Mouse (Mus musculus): ENCODE data around the gene Cdh1. TPM values are rescaled to one million over a fixed set of nuclear protein-coding genes. Genes with fewer than 3 reads are reported as not detected.

The Cdh1 gene
- total and polyA plus RNA-seq, 3 experiments = not detected

GRCm38 (mm10) chr8:106563691-106564182 lies 39.4 kb upstream of the Cdh1 start:
- Histone ChIP-seq H3K36me3 (ENCODE audit: control insufficient read depth in 1 of 2, insufficient read depth in 2 of 2, low read length in 2 of 2) (no peaks in the 10 kb centered on the region), H3K9ac (ENCODE audit: control insufficient read depth, low read depth, low read length, poor library complexity, severe bottlenecking) (no peak overlapping the region), H3K9me3 (replicated peaks; ENCODE audit: insufficient read depth, low read length) (no peaks in the 10 kb centered on the region), H3K79me2 (ENCODE audit: control insufficient read depth, insufficient read depth, low read length, poor library complexity) (no peaks in the 10 kb centered on the region), H3K27me3 (ENCODE audit: control insufficient read depth in 1 of 2, insufficient read depth in 2 of 2, low read length in 2 of 2) (no peaks in the 10 kb centered on the region), H3K4me3 (ENCODE audit: control insufficient read depth in 1 of 2, insufficient read depth in 1 of 2, low read depth in 2 of 2, low read length in 2 of 2) (no peak overlapping the region), H3K27ac (ENCODE audit: control insufficient read depth, low read depth, low read length) (no peak overlapping the region), H3K4me1 (ENCODE audit: control insufficient read depth in 1 of 2, insufficient read depth in 2 of 2, low read length in 2 of 2) (0 out of 4 replicates have a peak, but pooled peaks cover 0 to 4% of the 10 kb centered on the region in 2 experiments)
- DNase-seq (ENCODE audit: low read depth, low spot score) = no peak
- no peak for TF ChIP-seq CHD2 (IDR thresholded peaks at IDR 0.05; ENCODE audit: low read length)
- no peak for TF ChIP-seq JUND (IDR thresholded peaks at IDR 0.05; ENCODE audit: low read depth, low read length)
- TF ChIP-seq USF1 (IDR thresholded peaks at IDR 0.05; ENCODE audit: low read depth, low read length) = no peak
- no peak for TF ChIP-seq EP300 (IDR thresholded peaks at IDR 0.05; ENCODE audit: low read depth in 1 of 2, low read length in 2 of 2)
- no peak for TF ChIP-seq ZKSCAN1 (IDR thresholded peaks at IDR 0.05; ENCODE audit: low read depth, low read length)
- TF ChIP-seq CTCF (IDR thresholded peaks at IDR 0.05 in 2 of 3, conservative IDR thresholded peaks at IDR 0.05 in 1 of 3; ENCODE audit: control insufficient read depth in 1 of 3, insufficient read depth in 1 of 3, low read depth in 2 of 3, low read length in 3 of 3, poor library complexity in 1 of 3, severe bottlenecking in 1 of 3) = no peak
- TF ChIP-seq BHLHE40 (IDR thresholded peaks at IDR 0.05; ENCODE audit: borderline replicate concordance, low read depth, low read length) = no peak

- no peaks in the 10 kb centered on the region for H3K79me2 ChIP-seq (ENCODE audit: control insufficient read depth, insufficient read depth, low read length, poor library complexity)
- H3K4me1 ChIP-seq (ENCODE audit: control insufficient read depth in 1 of 2, insufficient read depth in 2 of 2, low read length in 2 of 2) = 0 out of 4 replicates have a peak, but pooled peaks cover 0 to 4% of the 10 kb centered on the region in 2 experiments
- no peaks in the 10 kb centered on the region; a peak in 2 of 4 replicates for H3K27me3 ChIP-seq (ENCODE audit: control insufficient read depth in 1 of 2, insufficient read depth in 2 of 2, low read length in 2 of 2)
- H3K9ac ChIP-seq (ENCODE audit: control insufficient read depth, low read depth, low read length, poor library complexity, severe bottlenecking) = no peak overlapping the region
- TF ChIP-seq ZC3H11A (IDR thresholded peaks at IDR 0.05; ENCODE audit: low read depth, low read length) (no peak), CHD1 (IDR thresholded peaks at IDR 0.05; ENCODE audit: low read depth, low read length) (no peak), MAX (IDR thresholded peaks at IDR 0.05; ENCODE audit: low read length) (no peak), NELFE (IDR thresholded peaks at IDR 0.05; ENCODE audit: low read depth, low read length) (no peak), GABPA (IDR thresholded peaks at IDR 0.05; ENCODE audit: low read depth, low read length) (no peak), KAT2A (conservative IDR thresholded peaks at IDR 0.05; ENCODE audit: low read depth, low read length) (no peak), POLR2AphosphoS2 (IDR thresholded peaks at IDR 0.05; ENCODE audit: low read length) (no peak), MAZ (IDR thresholded peaks at IDR 0.05; ENCODE audit: low read depth, low read length) (no peak), BHLHE40 (IDR thresholded peaks at IDR 0.05; ENCODE audit: borderline replicate concordance, low read depth, low read length) (no peak), CTCF (IDR thresholded peaks at IDR 0.05 in 2 of 3, conservative IDR thresholded peaks at IDR 0.05 in 1 of 3; ENCODE audit: control insufficient read depth in 1 of 3, insufficient read depth in 1 of 3, low read depth in 2 of 3, low read length in 3 of 3, poor library complexity in 1 of 3, severe bottlenecking in 1 of 3) (no peak), JUND (IDR thresholded peaks at IDR 0.05; ENCODE audit: low read depth, low read length) (no peak), MAFK (IDR thresholded peaks at IDR 0.05; ENCODE audit: borderline replicate concordance, low read depth, low read length) (no peak), RAD21 (IDR thresholded peaks at IDR 0.05; ENCODE audit: low read depth, low read length) (no peak), ZNF384 (IDR thresholded peaks at IDR 0.05; ENCODE audit: low read depth, low read length) (no peak), TCF12 (IDR thresholded peaks at IDR 0.05; ENCODE audit: low read depth, low read length) (no peak), ZMIZ1 (IDR thresholded peaks at IDR 0.05; ENCODE audit: low read depth, low read length) (no peak), SIN3A (IDR thresholded peaks at IDR 0.05; ENCODE audit: low read length) (no peak), ZKSCAN1 (IDR thresholded peaks at IDR 0.05; ENCODE audit: low read depth, low read length) (no peak), POLR2AphosphoS5 (IDR thresholded peaks at IDR 0.05; ENCODE audit: borderline replicate concordance, low read depth, low read length) (no peak), RCOR1 (IDR thresholded peaks at IDR 0.05; ENCODE audit: low read depth, low read length) (no peak)
- H3K27ac ChIP-seq (ENCODE audit: control insufficient read depth, low read depth, low read length) = no peak overlapping the region
- no peaks in the 10 kb centered on the region for H3K36me3 ChIP-seq (ENCODE audit: control insufficient read depth in 1 of 2, insufficient read depth in 2 of 2, low read length in 2 of 2)
- H3K9me3 ChIP-seq (replicated peaks; ENCODE audit: insufficient read depth, low read length) = no peaks in the 10 kb centered on the region
- H3K4me3 ChIP-seq (ENCODE audit: control insufficient read depth in 1 of 2, insufficient read depth in 1 of 2, low read depth in 2 of 2, low read length in 2 of 2) = no peak overlapping the region
- no peak for DNase-seq (ENCODE audit: low read depth, low spot score)
Measured at GRCm38 (mm10) chr8:106569006-106569405, 34.1 kb upstream of the Cdh1 start.

Data from MEL (cell line).